Mouse (Mus musculus): Measurements from ENCODE around the gene Swsap1.
A peak's percentile ranks its signal among the peaks of the same experiment; 100 is the strongest.

Swsap1 gene

GRCm38 (mm10) chr9:21935466-21936131, 20.0 kb upstream of the Swsap1 start:
- DNase-seq (ENCODE audit: low read depth, low spot score) = no peak

- DNase-seq (ENCODE audit: low read depth, low spot score) = peak; percentile 91
Measured at GRCm38 (mm10) chr9:21936692-21937570, 18.6 kb upstream of the Swsap1 start, which contains the start of gene Plppr2. Gene Plppr2, plus strand, starts transcription at chr9:21937033.

- DNase-seq (ENCODE audit: low read depth, low spot score) = no peak
Measured at GRCm38 (mm10) chr9:21937711-21938175, 17.8 kb upstream of the Swsap1 start.

GRCm38 (mm10) chr9:21938234-21938855, 17.2 kb upstream of the Swsap1 start:
- no peak for DNase-seq (ENCODE audit: low read depth, low spot score)

- DNase-seq (ENCODE audit: low read depth, low spot score) = no peak
Measured at GRCm38 (mm10) chr9:21943046-21943445, 12.5 kb upstream of the Swsap1 start.

GRCm38 (mm10) chr9:21943638-21944037, 11.9 kb upstream of the Swsap1 start:
- no peak for DNase-seq (ENCODE audit: low read depth, low spot score)

GRCm38 (mm10) chr9:21944267-21944666, 11.3 kb upstream of the Swsap1 start:
- no peak for DNase-seq (ENCODE audit: low read depth, low spot score)

- DNase-seq (ENCODE audit: low read depth, low spot score) = no peak
Measured at GRCm38 (mm10) chr9:21947540-21948130, 7.9 kb upstream of the Swsap1 start.

- no peak for DNase-seq (ENCODE audit: low read depth, low spot score)
Measured at GRCm38 (mm10) chr9:21948146-21948545, 7.4 kb upstream of the Swsap1 start.

GRCm38 (mm10) chr9:21948790-21949189, 6.8 kb upstream of the Swsap1 start:
- no peak for DNase-seq (ENCODE audit: low read depth, low spot score)

GRCm38 (mm10) chr9:21950322-21950721, 5.2 kb upstream of the Swsap1 start:
- peak; percentile 68 for DNase-seq (ENCODE audit: low read depth, low spot score)

- no peak for DNase-seq (ENCODE audit: low read depth, low spot score)
Measured at GRCm38 (mm10) chr9:21951977-21952376, 3.6 kb upstream of the Swsap1 start.

GRCm38 (mm10) chr9:21953600-21953999, 2.0 kb upstream of the Swsap1 start:
- DNase-seq (ENCODE audit: low read depth, low spot score) = no peak

- DNase-seq (ENCODE audit: low read depth, low spot score) = no peak
Measured at GRCm38 (mm10) chr9:21954635-21955034, 920 bp upstream of the Swsap1 start.

- no peak for DNase-seq (ENCODE audit: low read depth, low spot score)
Measured at GRCm38 (mm10) chr9:21955225-21955569, 358 bp upstream of the Swsap1 start.

- DNase-seq (ENCODE audit: low read depth, low spot score) = no peak
Measured at GRCm38 (mm10) chr9:21958372-21958771, 2.8 kb downstream of the Swsap1 start.

GRCm38 (mm10) chr9:21959244-21959643, 3.7 kb downstream of the Swsap1 start:
- DNase-seq (ENCODE audit: low read depth, low spot score) = no peak

GRCm38 (mm10) chr9:21960135-21960534, 4.6 kb downstream of the Swsap1 start:
- DNase-seq (ENCODE audit: low read depth, low spot score) = no peak

- DNase-seq (ENCODE audit: low read depth, low spot score) = no peak
Measured at GRCm38 (mm10) chr9:21960558-21961208, 5.1 kb downstream of the Swsap1 start.

GRCm38 (mm10) chr9:21961366-21961980, 5.9 kb downstream of the Swsap1 start:
- DNase-seq (ENCODE audit: low read depth, low spot score) = no peak

GRCm38 (mm10) chr9:21962010-21962409, 6.5 kb downstream of the Swsap1 start:
- no peak for DNase-seq (ENCODE audit: low read depth, low spot score)

Data from 3T3-L1 (cell line).